23 mouse cellular contexts compared by ENCODE assay signal in the genomic region with DNA sequence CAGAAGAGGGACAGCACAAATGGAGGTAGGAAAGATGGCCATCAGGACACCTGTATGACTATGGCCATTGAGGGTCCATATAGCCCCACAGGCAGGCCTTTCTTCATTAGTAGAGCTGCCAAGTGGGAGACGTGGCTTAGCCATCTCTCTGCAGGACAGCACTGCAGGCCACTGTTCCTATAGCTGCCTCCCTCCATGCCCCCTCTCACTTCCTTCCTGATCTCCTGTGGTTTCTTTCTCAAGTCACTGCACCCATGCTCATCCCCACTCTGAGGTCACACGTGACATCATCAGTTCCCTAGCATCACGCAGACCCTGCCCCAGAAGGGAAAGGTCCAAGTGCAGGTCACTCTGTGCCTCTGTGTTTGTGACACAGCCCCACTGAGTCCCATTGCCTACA. TPM values are rescaled to one million over a fixed set of nuclear protein-coding genes. Genes with fewer than 3 reads are reported as not detected.
"Had no signal": no experiment of that assay in that cellular context is flagged by ENCODE, and none has a peak within 500 bp of the region (broad histone marks: within the 10 kb centered on the region; RNA-seq: fewer than 3 reads in every experiment).

No protein-coding gene starts in this region.

- H3K9me3 ChIP-seq: liver, embryonic 15.5 days; lung, embryonic 15.5 days; midbrain, embryonic 13.5 days; midbrain, embryonic 15.5 days; neural tube, embryonic 12.5 days had no signal

- H3K4me2 ChIP-seq: liver, embryonic 15.5 days; lung, embryonic 15.5 days; midbrain, embryonic 11.5 days; midbrain, embryonic 13.5 days; midbrain, embryonic 15.5 days; neural tube, embryonic 12.5 days had no signal

- DNase-seq: liver, postnatal 0 days; lung, adult 2 months; lung, postnatal 14 days; lung, postnatal 36 days; right cerebral cortex, postnatal 25 days; right cerebral cortex, postnatal 4 days; spleen, adult 18-20 months; thymus, adult 18-20 months; thymus, postnatal 14 days; thymus, postnatal 36 days had no signal

- H3K27ac ChIP-seq: liver, embryonic 15.5 days; lung, embryonic 15.5 days; macrophage; midbrain, embryonic 13.5 days; midbrain, embryonic 15.5 days; neural tube, embryonic 12.5 days had no signal

- H3K9ac ChIP-seq: liver, embryonic 15.5 days; liver, postnatal 0 days; lung, embryonic 15.5 days; midbrain, embryonic 13.5 days; midbrain, embryonic 15.5 days; neural tube, embryonic 12.5 days had no signal

- H3K27me3 ChIP-seq: liver, embryonic 15.5 days; midbrain, embryonic 13.5 days; midbrain, embryonic 15.5 days; neural tube, embryonic 12.5 days had no signal

- H3K4me3 ChIP-seq: liver, embryonic 15.5 days; lung, embryonic 15.5 days; megakaryocyte, embryonic 14.5 days; midbrain, embryonic 13.5 days; midbrain, embryonic 15.5 days; neural tube, embryonic 12.5 days had no signal

- H3K36me3 ChIP-seq: liver, embryonic 15.5 days; lung, embryonic 15.5 days; midbrain, embryonic 13.5 days; midbrain, embryonic 15.5 days; neural tube, embryonic 12.5 days had no signal

- H3K4me1 ChIP-seq: liver, embryonic 15.5 days; lung, embryonic 15.5 days; midbrain, embryonic 13.5 days; midbrain, embryonic 15.5 days; neural tube, embryonic 12.5 days had no signal

- ATAC-seq: liver, postnatal 0 days; lung, postnatal 0 days; midbrain, embryonic 13.5 days; midbrain, embryonic 15.5 days had no signal

RNA-seq across cellular contexts. Expression of gene Oas1e, which starts 8.3 kb away (rescaled TPM):
- total RNA-seq: monocyte, adult 5-6 weeks had no signal
- polyA plus RNA-seq: liver, embryonic 15.5 days; lung, adult 2 months; lung, embryonic 15.5 days; macrophage; neural tube, embryonic 12.5 days; stomach, embryonic 14.5 days; stomach, embryonic 16.5 days had no signal

RNA-seq across cellular contexts. Expression of gene Oas3, which starts 9.6 kb away (rescaled TPM):
- polyA plus RNA-seq: stomach, embryonic 14.5 days had no signal

RNA-seq across cellular contexts. Expression of gene Oas2, which starts 37.4 kb away (rescaled TPM):
- polyA plus RNA-seq: neural tube, embryonic 14.5 days had no signal
